Mouse (Mus musculus) spleen, postnatal 36 days (tissue): ENCODE results near the gene Sox5.
A peak's percentile ranks its signal among the peaks of the same experiment; 100 is the strongest.

Source experiments
- DNase-seq, 2 experiments: peaks; one replicate each; pipeline ENCODE4 v3.0.0; 2022; ENCODE audit warnings: low spot score in 2 of 2, mixed read lengths in 1 of 2

The Sox5 gene

GRCm38 (mm10) chr6:144579301-144579700 lies 202.5 kb downstream of the Sox5 start:
- DNase-seq = no peak

- peak; percentile 22 to 23 for DNase-seq
Observed at GRCm38 (mm10) chr6:144570850-144571249, 210.9 kb downstream of the Sox5 start.

GRCm38 (mm10) chr6:144565827-144566226 lies 215.9 kb downstream of the Sox5 start:
- DNase-seq = no peak

- no peak for DNase-seq
Observed at GRCm38 (mm10) chr6:144561718-144562117, 220.1 kb downstream of the Sox5 start.

GRCm38 (mm10) chr6:144560211-144560610 lies 221.6 kb downstream of the Sox5 start:
- DNase-seq = no peak

GRCm38 (mm10) chr6:144553476-144553875 lies 228.3 kb downstream of the Sox5 start:
- DNase-seq = no peak

GRCm38 (mm10) chr6:144548991-144549390 lies 232.8 kb downstream of the Sox5 start:
- DNase-seq = no peak

- no peak for DNase-seq
Observed at GRCm38 (mm10) chr6:144547141-144547540, 234.6 kb downstream of the Sox5 start.

- no peak for DNase-seq
Observed at GRCm38 (mm10) chr6:144545549-144545948, 236.2 kb downstream of the Sox5 start.

GRCm38 (mm10) chr6:144541316-144541715 lies 240.5 kb downstream of the Sox5 start:
- DNase-seq = no peak

GRCm38 (mm10) chr6:144539439-144540192 lies 242.2 kb downstream of the Sox5 start:
- DNase-seq = no peak

GRCm38 (mm10) chr6:144523479-144523878 lies 258.3 kb downstream of the Sox5 start:
- no peak for DNase-seq

- no peak for DNase-seq
Observed at GRCm38 (mm10) chr6:144518811-144519210, 263.0 kb downstream of the Sox5 start.

- DNase-seq = no peak
Observed at GRCm38 (mm10) chr6:144515905-144516304, 265.9 kb downstream of the Sox5 start.

- DNase-seq = no peak
Observed at GRCm38 (mm10) chr6:144513761-144514160, 268.0 kb downstream of the Sox5 start.

- no peak for DNase-seq
Observed at GRCm38 (mm10) chr6:144511925-144512324, 269.9 kb downstream of the Sox5 start.

GRCm38 (mm10) chr6:144510147-144510546 lies 271.6 kb downstream of the Sox5 start:
- no peak for DNase-seq

- no peak for DNase-seq
Observed at GRCm38 (mm10) chr6:144504197-144504551, 277.6 kb downstream of the Sox5 start.

- no peak for DNase-seq
Observed at GRCm38 (mm10) chr6:144503399-144504196, 278.2 kb downstream of the Sox5 start.

- no peak for DNase-seq
Observed at GRCm38 (mm10) chr6:144501439-144501838, 280.3 kb downstream of the Sox5 start.

GRCm38 (mm10) chr6:144498177-144498576 lies 283.6 kb downstream of the Sox5 start:
- no peak for DNase-seq

GRCm38 (mm10) chr6:144491761-144492415 lies 289.9 kb downstream of the Sox5 start:
- DNase-seq = no peak

GRCm38 (mm10) chr6:144490896-144491295 lies 290.9 kb downstream of the Sox5 start:
- DNase-seq = no peak
